Mouse (Mus musculus) spleen, postnatal 14 days (tissue): ENCODE measurements around the gene Pygl.
A peak's percentile ranks its signal among the peaks of the same experiment; 100 is the strongest.
"Not testable (repeated sequence)": the region's sequence is repeated elsewhere in the genome, so short reads cannot be mapped to it uniquely, and the experiment has no call there.

ENCODE experiments used
- DNase-seq, 2 experiments: peaks; one replicate each; pipeline ENCODE4 v3.0.0; 2021 to 2022; ENCODE audit warnings: low spot score in 2 of 2

Gene Pygl

DNA sequence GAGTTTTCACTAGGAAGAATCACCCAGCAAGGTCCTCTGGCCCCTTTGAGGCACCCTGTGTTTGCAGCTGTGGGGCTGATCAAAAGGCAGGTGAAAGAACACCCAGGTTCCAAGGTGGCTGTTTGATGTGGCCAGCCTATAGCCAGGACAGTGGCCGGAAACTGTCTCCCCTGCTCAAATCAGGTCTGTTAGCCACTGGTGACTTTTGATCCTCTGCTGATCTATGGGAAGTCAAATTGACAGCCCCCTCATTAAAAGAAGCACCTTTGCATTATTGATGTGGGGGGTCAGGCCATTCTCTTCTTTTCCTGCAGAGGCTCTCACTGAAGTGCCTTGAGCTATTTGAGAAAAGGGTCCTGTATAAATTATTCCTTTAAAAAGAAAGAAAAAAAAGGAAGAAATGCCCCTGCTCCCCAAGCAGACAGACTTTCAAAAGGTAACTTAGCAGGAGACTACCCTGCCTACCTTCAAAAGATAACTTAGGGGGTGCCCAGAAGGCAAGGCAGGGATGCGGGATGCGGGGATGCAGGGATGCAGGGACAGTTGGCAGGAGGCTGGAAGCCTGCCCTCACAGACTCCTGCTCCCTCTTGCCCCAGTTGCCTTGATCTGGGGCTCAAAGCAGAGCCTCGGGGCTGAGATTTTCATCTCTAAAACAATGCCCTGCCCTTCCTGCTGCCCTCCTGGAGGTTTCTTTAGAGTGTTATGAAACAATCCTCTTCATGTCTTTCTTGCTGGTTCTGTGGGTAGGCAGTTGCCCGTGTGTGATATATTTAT is 73.8 kb downstream of the Pygl start:
- no peak for DNase-seq

DNA sequence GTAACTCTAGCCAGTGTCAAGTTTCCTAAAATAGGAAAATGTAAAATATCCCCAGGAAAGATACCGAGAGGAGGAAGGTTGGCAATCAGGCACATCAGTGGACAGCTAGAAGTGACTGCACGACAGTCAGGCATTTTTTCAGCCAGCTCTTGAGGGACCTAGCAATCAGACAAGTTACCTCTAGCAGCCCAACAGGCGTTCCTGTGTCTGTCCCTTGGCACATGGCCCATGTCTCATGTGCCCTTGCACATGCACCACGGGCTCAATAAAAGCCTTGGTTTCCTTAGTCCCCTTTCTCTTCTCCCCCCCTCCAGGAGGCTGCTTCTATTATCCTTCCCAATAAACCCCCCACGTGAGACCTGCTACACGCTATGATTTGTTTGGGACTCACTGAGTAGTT is 75.1 kb downstream of the Pygl start:
- DNase-seq: no peak

DNA sequence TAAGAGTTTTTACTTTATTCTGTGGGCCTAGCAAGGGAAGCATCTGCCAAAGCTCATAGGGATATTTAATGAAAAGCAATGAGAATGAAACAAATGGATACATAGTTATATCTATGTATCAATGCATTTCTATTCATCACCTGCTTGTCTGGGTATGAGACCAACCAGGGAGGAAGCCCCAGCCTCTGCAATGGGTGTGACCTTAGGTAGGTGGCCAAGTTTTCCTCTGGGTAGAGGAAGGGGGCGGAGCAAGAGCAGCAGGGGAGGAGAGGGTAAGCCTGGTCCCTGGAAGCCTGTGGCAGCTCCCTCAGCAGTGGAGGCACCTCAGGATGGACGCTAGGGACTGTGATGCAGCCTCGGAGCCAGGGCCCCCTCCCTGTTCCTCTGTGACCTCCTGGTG is 77.4 kb downstream of the Pygl start, which contains the start of gene Abhd12b:
Gene Abhd12b (plus strand): TSS at position 301 of the 400 bp plus-strand sequence.
- no peak for DNase-seq

DNA sequence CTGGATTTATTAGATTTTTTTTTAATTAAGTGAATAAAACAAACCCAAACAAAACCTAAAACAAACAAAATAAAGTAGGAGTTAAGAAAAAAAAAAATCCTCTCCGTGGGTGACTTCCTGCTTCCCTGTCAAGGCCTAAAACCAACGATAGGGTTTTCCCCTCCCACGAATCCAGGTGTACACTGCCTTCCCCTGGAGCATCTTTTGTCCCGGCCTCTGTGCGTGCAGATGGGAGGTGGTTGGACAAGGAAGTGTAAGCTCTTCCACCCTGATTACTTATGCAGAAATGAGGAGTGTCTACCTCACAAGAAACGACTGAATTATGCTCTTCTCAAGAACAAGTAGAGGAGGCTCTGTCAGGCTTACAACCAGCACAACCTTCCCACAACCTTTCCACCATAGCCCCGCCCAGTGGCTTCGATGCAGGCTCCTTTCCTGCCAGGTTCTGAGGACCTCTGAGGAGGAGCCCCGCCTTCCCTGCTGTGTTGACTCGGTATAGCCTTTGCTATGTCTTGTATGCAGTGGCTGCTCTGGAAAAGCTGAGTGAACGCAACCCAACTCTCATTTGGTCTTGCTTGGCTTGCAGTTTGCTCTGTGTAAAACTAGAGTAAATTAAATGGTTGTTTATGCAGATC is 82.5 kb downstream of the Pygl start:
- no peak for DNase-seq

DNA sequence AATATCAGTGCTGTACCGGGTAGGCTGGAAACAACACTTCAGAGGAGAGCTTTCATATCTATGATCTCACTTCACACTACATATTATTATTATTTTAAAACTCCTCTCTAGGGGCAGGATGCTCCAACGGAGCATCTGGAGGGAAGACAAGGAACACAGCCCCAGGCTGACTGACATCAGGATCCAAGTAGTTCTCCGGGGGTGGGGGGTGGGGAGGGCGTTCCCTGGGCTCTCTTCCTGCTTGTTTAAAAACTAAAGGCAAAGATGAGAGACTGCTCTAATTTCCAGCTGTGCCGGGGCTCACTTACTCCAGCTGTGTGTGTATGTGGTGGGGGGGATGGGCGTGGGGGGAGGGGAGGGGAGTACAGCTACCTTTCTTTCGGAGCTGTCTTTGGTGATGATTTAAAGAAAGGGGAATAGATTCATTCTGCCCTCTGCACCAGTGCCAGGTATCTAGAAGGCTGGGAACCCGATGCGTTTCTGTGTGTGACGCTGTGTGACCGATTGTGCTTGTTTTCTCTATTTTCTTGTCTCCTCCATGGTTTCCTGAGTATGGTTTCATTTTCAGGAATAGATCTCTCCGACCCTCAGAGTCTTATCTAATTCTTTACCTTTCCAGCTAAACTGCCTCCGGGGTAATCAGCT is 83.2 kb downstream of the Pygl start:
- no peak for DNase-seq

DNA sequence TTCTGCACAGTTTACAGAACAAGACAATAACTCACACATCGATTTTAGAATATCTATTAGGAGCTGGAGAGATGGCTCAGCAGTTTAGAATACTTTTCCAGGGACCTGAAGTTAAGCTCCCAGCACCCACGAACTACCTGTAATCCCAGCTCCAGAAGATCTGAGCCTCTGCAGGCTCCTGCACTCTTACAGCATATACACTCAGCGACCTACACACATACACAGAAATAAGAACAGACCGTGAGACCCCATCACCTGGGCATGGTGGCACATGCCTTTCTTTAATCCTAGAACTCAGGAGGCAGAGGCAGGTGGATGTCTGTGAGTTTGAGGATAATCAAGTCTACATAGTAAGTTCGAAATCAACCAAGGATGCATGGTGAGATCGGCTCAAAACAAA is 85.7 kb downstream of the Pygl start:
- DNase-seq: no peak

DNA sequence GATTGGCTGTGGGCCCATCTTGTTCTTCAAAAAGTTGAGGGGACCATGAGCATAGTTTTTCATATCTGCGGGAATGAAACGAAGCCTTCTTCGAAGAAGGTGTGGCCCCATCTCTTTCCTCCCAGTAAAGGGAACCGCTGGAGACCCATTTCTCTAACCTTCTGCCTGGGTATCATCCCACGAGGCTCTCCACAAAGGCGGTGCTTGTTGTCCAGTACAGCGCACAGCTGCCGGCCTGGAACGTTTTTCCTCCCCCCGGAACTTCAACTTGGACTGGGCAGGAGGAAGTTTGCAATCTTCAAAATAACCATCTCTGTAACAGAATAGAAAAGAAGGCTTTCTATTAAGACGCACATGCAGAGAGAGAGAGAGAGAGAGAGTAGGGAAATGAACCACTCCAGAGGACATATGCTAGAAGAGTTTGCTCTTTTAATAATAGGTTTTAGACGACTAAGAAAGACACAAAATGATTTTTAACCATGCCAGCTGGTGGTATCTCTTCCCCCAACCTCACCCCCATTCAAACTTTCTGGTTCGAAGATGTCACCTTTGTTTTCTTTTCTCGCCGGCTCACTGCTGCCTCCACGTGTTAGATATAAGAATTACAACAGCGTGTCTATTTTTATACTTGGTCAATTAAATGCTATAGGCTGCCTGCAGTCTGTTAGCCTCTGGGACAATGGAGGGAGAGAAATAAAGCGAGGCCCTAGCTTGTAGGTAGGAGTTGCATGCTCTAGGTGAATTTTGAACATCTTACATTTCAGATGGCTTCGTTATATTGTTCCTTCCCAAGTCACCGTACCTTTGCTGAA is 86.4 kb downstream of the Pygl start:
- peak; percentile 21 to 52 for DNase-seq

DNA sequence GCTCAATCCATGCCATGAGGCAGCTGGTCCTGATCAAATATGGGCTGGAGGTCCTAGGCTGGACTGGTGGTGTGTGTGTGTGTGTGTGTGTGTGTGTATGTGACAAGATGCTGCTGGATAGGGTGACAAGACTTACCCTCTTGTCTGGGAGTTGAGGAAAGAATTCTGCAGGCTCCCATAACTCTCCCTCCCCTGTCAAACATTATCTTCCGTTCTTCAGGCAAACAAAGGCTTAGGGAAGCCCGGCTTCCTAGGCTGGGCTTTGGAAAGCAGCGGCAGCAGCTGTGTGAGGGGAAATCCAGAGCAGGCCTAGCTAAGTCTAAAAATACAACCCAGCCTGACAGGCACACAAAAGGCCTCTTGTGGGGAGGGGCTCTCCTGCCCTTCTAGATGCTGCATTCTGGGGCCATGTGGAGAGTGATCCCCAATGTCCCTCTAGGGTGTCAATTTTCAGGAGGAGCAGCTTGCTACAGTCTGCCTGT is 87.1 kb downstream of the Pygl start:
- not testable (repeated sequence) for DNase-seq

DNA sequence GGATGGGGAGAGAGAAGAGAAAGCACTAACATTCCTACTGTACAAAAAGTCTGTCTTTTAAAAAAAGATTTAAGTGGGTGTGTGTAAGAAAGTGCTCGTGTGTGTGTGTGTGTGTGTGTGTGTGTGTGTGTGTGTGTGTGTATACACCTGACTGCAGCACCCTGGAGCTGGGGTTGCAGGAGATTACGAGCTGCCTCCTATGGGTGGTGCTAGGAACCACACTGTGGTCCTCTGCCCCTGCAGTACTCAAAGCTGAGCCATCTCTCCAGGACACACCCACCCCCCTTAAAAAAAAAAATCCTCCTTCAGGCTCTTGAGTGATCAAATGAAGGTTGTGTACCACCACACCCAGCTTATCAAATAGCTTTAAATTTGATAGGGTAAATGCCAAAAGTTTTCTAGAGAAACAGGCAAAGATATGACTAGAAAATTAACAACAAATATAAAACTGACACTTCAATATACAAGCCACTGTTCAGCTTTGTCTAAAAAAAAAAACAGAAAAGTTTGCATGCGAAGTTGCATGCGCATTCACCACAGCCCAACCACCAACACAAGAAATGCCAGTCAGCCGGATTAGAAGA is 90.2 kb downstream of the Pygl start:
- DNase-seq: no peak
